ENCODE assay signal across 19 mouse cellular contexts in the genomic region with DNA sequence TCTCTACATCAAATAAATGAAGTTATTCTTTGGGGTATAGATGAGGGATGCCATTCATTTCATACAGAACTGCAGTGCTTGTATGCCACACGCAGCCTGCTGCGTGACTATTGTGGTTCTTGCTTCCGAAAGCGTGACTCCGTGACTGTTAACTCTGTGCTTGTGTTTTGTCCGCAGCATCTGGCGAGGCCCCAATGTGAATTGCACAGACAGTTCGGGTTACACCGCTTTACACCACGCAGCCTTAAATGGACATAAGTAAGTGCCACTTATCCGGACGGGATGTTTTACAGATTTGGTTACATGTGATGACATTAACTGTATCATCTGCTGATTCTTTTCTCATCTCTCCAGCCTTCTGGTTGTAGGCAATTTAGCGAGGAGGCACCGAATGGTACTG.
"Had no signal": no experiment of that assay in that cellular context is flagged by ENCODE, and none has a peak within 500 bp of the region (broad histone marks: within the 10 kb centered on the region; RNA-seq: fewer than 3 reads in every experiment).

No protein-coding gene starts in this region.

- H3K27ac ChIP-seq: kidney, postnatal 0 days; limb, embryonic 12.5 days; limb, embryonic 15.5 days; liver, embryonic 14.5 days; macrophage; midbrain, embryonic 10.5 days; midbrain, embryonic 13.5 days; neural tube, embryonic 12.5 days; neural tube, embryonic 15.5 days had no signal

- DNase-seq: kidney, adult 2 months; kidney, postnatal 25 days; left cerebral cortex, postnatal 4 days; liver, postnatal 0 days; lung, embryonic 14.5 days; retina, postnatal 1 day; thymus, adult 18-20 months; thymus, postnatal 36 days had no signal

- H3K4me3 ChIP-seq: limb, embryonic 12.5 days; limb, embryonic 15.5 days; midbrain, embryonic 10.5 days; midbrain, embryonic 13.5 days; neural tube, embryonic 12.5 days; neural tube, embryonic 15.5 days had no signal

- H3K4me1 ChIP-seq: limb, embryonic 12.5 days; limb, embryonic 15.5 days; midbrain, embryonic 10.5 days; midbrain, embryonic 13.5 days; neural tube, embryonic 12.5 days; neural tube, embryonic 15.5 days had no signal

- H3K27me3 ChIP-seq: limb, embryonic 12.5 days; limb, embryonic 15.5 days; midbrain, embryonic 13.5 days; neural tube, embryonic 12.5 days; neural tube, embryonic 15.5 days had no signal

- H3K4me2 ChIP-seq: limb, embryonic 12.5 days; limb, embryonic 15.5 days; liver, embryonic 11.5 days; lung, embryonic 14.5 days; midbrain, embryonic 13.5 days; neural tube, embryonic 12.5 days; neural tube, embryonic 15.5 days had no signal

- H3K36me3 ChIP-seq: limb, embryonic 12.5 days; limb, embryonic 15.5 days; midbrain, embryonic 10.5 days; midbrain, embryonic 13.5 days; neural tube, embryonic 12.5 days; neural tube, embryonic 15.5 days had no signal

- H3K9ac ChIP-seq: limb, embryonic 12.5 days; limb, embryonic 15.5 days; liver, embryonic 14.5 days; liver, postnatal 0 days; lung, embryonic 14.5 days; midbrain, embryonic 13.5 days; neural tube, embryonic 12.5 days; neural tube, embryonic 15.5 days had no signal

- ATAC-seq: liver, postnatal 0 days; lung, postnatal 0 days; midbrain, embryonic 13.5 days had no signal

- H3K9me3 ChIP-seq: limb, embryonic 12.5 days; limb, embryonic 15.5 days; midbrain, embryonic 10.5 days; midbrain, embryonic 13.5 days; neural tube, embryonic 12.5 days; neural tube, embryonic 15.5 days had no signal
